Mouse (Mus musculus): ENCODE data around the gene Arhgdia.
"Not testable (repeated sequence)": the region's sequence is repeated elsewhere in the genome, so short reads cannot be mapped to it uniquely, and the experiment has no call there.

Gene Arhgdia

GRCm38 (mm10) chr11:120613976-120614375 lies 32.6 kb upstream of the Arhgdia start:
- no peak for DNase-seq (ENCODE audit: low read depth, low spot score)

- no peak for DNase-seq (ENCODE audit: low read depth, low spot score)
These were observed 32.1 kb upstream of the Arhgdia start for GRCm38 (mm10) chr11:120613481-120613972.

- no peak for DNase-seq (ENCODE audit: low read depth, low spot score)
These were observed 31.3 kb upstream of the Arhgdia start for GRCm38 (mm10) chr11:120612763-120613162.

- no peak for DNase-seq (ENCODE audit: low read depth, low spot score)
These were observed 29.1 kb upstream of the Arhgdia start for GRCm38 (mm10) chr11:120610477-120611046.

- DNase-seq (ENCODE audit: low read depth, low spot score), result no peak
These were observed 27.8 kb upstream of the Arhgdia start for GRCm38 (mm10) chr11:120609250-120609649.

- DNase-seq (ENCODE audit: low read depth, low spot score), result no peak
These were observed 27.0 kb upstream of the Arhgdia start, which contains the start of gene Npb for GRCm38 (mm10) chr11:120608241-120609034. Gene Npb (plus strand): TSS chr11:120608477.

GRCm38 (mm10) chr11:120606764-120607163 lies 25.3 kb upstream of the Arhgdia start:
- DNase-seq (ENCODE audit: low read depth, low spot score), result no peak

- DNase-seq (ENCODE audit: low read depth, low spot score), result no peak
These were observed 24.2 kb upstream of the Arhgdia start for GRCm38 (mm10) chr11:120605667-120606066.

- DNase-seq (ENCODE audit: low read depth, low spot score), result no peak
These were observed 22.1 kb upstream of the Arhgdia start for GRCm38 (mm10) chr11:120603545-120603944.

- DNase-seq (ENCODE audit: low read depth, low spot score), result no peak
These were observed 19.3 kb upstream of the Arhgdia start for GRCm38 (mm10) chr11:120600716-120601115.

GRCm38 (mm10) chr11:120598990-120599549 lies 17.6 kb upstream of the Arhgdia start:
- no peak for DNase-seq (ENCODE audit: low read depth, low spot score)

- DNase-seq (ENCODE audit: low read depth, low spot score), result peak; percentile 89
These were observed 17.0 kb upstream of the Arhgdia start, which contains the start of the genes Alyref and Anapc11 for GRCm38 (mm10) chr11:120598283-120598989. Gene Alyref (minus strand): TSS chr11:120598365. Gene Anapc11 (plus strand): TSS chr11:120598421.

GRCm38 (mm10) chr11:120597240-120598235 lies 16.1 kb upstream of the Arhgdia start:
- DNase-seq (ENCODE audit: low read depth, low spot score), result no peak

GRCm38 (mm10) chr11:120588531-120588930 lies 7.1 kb upstream of the Arhgdia start:
- DNase-seq (ENCODE audit: low read depth, low spot score), result no peak

- no peak for DNase-seq (ENCODE audit: low read depth, low spot score)
These were observed 2.5 kb upstream of the Arhgdia start for GRCm38 (mm10) chr11:120583937-120584336.

GRCm38 (mm10) chr11:120582982-120583293 lies 1.5 kb upstream of the Arhgdia start:
- DNase-seq (ENCODE audit: low read depth, low spot score), result not testable (repeated sequence)

- no peak for DNase-seq (ENCODE audit: low read depth, low spot score)
These were observed 1.0 kb upstream of the Arhgdia start for GRCm38 (mm10) chr11:120582268-120582981.

- DNase-seq (ENCODE audit: low read depth, low spot score), result no peak
These were observed 523 bp downstream of the Arhgdia start for GRCm38 (mm10) chr11:120580871-120581331.

GRCm38 (mm10) chr11:120580190-120580589 lies 1.2 kb downstream of the Arhgdia start:
- no peak for DNase-seq (ENCODE audit: low read depth, low spot score)
